Mouse (Mus musculus) liver, embryonic 15.5 days (tissue): ENCODE data around the gene Bcar1. TPM values are rescaled to one million over a fixed set of nuclear protein-coding genes. Genes with fewer than 3 reads are reported as not detected.

Experiments used
- ATAC-seq: fragments of 200-750 bp; cut with Nextera tagmentation; 2 replicates; pipeline ENCODE4 v1.8.0; 2017; ENCODE audit warnings: moderate number of reproducible peaks, mild to moderate bottlenecking, moderate library complexity; ENCODE audit not compliant: insufficient read depth
- H3K27ac ChIP-seq: fragments of 300-500 bp; sonication (generic); replicated peaks from 2 replicates; pipeline ENCODE4 v1.5.1; 2015; ENCODE audit warnings: mild to moderate bottlenecking, inconsistent platforms
- H3K27me3 ChIP-seq: fragments of 300-500 bp; sonication (generic); 2 replicates; pipeline ENCODE4 v1.6.1; 2015; ENCODE audit warnings: mild to moderate bottlenecking, inconsistent platforms
- H3K36me3 ChIP-seq: fragments of 300-500 bp; sonication (generic); replicated peaks from 2 replicates; pipeline ENCODE4 v1.6.1; 2015; ENCODE audit warnings: moderate library complexity, mild to moderate bottlenecking, inconsistent platforms
- H3K4me1 ChIP-seq: fragments of 300-500 bp; sonication (generic); replicated peaks from 2 replicates; pipeline ENCODE4 v1.6.1; 2015; ENCODE audit warnings: inconsistent platforms
- H3K4me2 ChIP-seq: fragments of 300-500 bp; sonication (generic); 2 replicates; pipeline ENCODE4 v1.6.1; 2015; ENCODE audit warnings: moderate library complexity, mild to moderate bottlenecking, inconsistent platforms
- H3K4me3 ChIP-seq: fragments of 300-500 bp; sonication (generic); replicated peaks from 2 replicates; pipeline ENCODE4 v1.5.1; 2015; ENCODE audit warnings: mild to moderate bottlenecking, inconsistent platforms
- H3K9ac ChIP-seq: fragments of 300-500 bp; sonication (generic); 2 replicates; pipeline ENCODE4 v1.6.1; 2015; ENCODE audit warnings: moderate library complexity, mild to moderate bottlenecking, inconsistent platforms
- H3K9me3 ChIP-seq: fragments of 300-500 bp; sonication (generic); replicated peaks from 2 replicates; pipeline ENCODE4 v1.6.1; 2016; ENCODE audit warnings: inconsistent platforms
- WGBS: fragments of 180-500 bp; shearing (Covaris S2); methylation state at CpG from one replicate; pipeline ENCODE4 v1.1.7; 2015; ENCODE audit warnings: mixed read lengths; ENCODE audit not compliant: insufficient replicate concordance; 5-methylcytosine and 5-hydroxymethylcytosine counted together
- microRNA-seq: library from miRNA; unstranded; fragments of <30 nt; microRNA quantifications from one replicate; pipeline ENCODE4, GENCODE M21; 2016
- polyA plus RNA-seq: library from polyadenylated mRNA; unstranded; fragments of >200 nt; fragmentation: Nextera tagmentation; extraction: Ambion mirVana; gene quantifications from 2 replicates; pipeline ENCODE4 v1.2.1, GENCODE M21; 2015

The Bcar1 gene
- polyA plus RNA-seq, 1 experiment from 2014 or later: 7.8 TPM

- Histone ChIP-seq H3K9me3 (0 out of 2 replicates have a peak, but pooled peaks cover 5% of the 10 kb centered on the region), H3K27ac (no peak overlapping the region), H3K27me3 (peaks cover 36% of the 10 kb centered on the region)
These were observed 64.8 kb downstream of the Bcar1 start for GRCm38 (mm10) chr8:111678848-111679247.

GRCm38 (mm10) chr8:111678111-111678510, 65.5 kb downstream of the Bcar1 start:
- WGBS: 5% methylated on average over 3 of the region's 3 CpGs
- Histone ChIP-seq H3K9me3 (0 out of 2 replicates have a peak, but pooled peaks cover 5% of the 10 kb centered on the region), H3K4me2 (no peak overlapping the region), H3K9ac (no peak overlapping the region), H3K4me3 (no peak overlapping the region), H3K36me3 (no peaks in the 10 kb centered on the region), H3K27me3 (peaks cover 36% of the 10 kb centered on the region), H3K4me1 (no peaks in the 10 kb centered on the region), H3K27ac (no peak overlapping the region)
- no peak for ATAC-seq

More at GRCm38 (mm10) chr8:111678848-111679247, 64.8 kb downstream of the Bcar1 start:
- Histone ChIP-seq H3K9ac (no peak overlapping the region), H3K36me3 (no peaks in the 10 kb centered on the region), H3K4me2 (no peak overlapping the region), H3K4me3 (no peak overlapping the region), H3K4me1 (no peaks in the 10 kb centered on the region)
- WGBS: 58% methylated on average over 7 of the region's 7 CpGs
- no peak for ATAC-seq

DNA sequence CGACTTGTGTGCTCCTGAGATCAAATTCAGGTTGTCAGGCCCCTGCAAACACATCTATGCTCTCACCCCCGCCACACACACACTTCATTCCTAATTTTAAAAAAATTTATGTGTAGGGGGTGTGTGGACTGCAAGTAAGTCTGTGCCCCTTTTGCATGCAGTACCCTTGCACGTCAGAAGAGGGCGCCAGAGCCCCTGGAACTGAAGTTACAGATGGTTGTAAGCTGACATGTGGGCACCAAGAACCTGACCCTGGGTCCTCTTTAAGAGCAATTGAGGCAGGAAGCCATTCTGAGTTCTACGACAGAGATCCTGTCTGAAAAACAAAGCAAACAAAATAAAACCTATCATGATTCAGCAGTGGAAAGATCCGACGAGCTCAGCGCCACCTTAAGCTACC, 67.4 kb downstream of the Bcar1 start:
- H3K9me3 ChIP-seq: 0 out of 2 replicates have a peak, but pooled peaks cover 5% of the 10 kb centered on the region
- H3K4me3 ChIP-seq: no peak overlapping the region
- 62% methylated on average over 8 of the region's 8 CpGs for WGBS
- no peak overlapping the region for H3K9ac ChIP-seq
- no peak for ATAC-seq
- H3K27ac ChIP-seq: no peak overlapping the region
- H3K4me2 ChIP-seq: no peak overlapping the region
- no peaks in the 10 kb centered on the region for H3K4me1 ChIP-seq
- H3K36me3 ChIP-seq: peaks cover 3% of the 10 kb centered on the region; the same call in 1 of the 2 replicates
- H3K27me3 ChIP-seq: peaks cover 26% of the 10 kb centered on the region

- 79% methylated on average over 2 of the region's 2 CpGs for WGBS
- ATAC-seq: no peak
- no peak overlapping the region for H3K27ac ChIP-seq
These were observed 76.9 kb downstream of the Bcar1 start for GRCm38 (mm10) chr8:111666751-111667150.

DNA sequence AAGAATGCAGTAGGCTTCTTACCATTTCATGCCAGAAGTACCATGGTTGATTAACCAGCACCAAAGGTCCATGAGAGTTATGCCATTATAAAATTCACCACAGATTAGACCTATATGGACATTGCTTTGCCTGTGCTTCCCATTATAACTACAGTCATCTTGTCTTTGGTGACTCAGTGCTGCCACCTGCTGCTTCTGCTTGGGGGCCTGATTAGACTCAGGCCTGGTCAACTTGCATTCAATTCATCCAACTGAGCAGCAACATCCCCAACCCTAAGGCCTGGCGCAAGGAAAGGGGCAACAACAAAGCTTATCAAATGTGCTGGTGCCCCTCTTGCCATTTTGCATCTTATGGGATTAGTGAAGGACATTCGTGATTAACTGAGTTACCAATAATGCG, 81.1 kb downstream of the Bcar1 start:
- ATAC-seq: no peak
- 64% methylated on average over 3 of the region's 3 CpGs for WGBS

More at GRCm38 (mm10) chr8:111666751-111667150, 76.9 kb downstream of the Bcar1 start:
- Histone ChIP-seq H3K27me3 (no peaks in the 10 kb centered on the region), H3K4me2 (no peak overlapping the region), H3K9me3 (no peaks in the 10 kb centered on the region), H3K4me1 (no peaks in the 10 kb centered on the region), H3K36me3 (peaks cover 40% of the 10 kb centered on the region), H3K4me3 (no peak overlapping the region), H3K9ac (no peak overlapping the region)

More for the DNA sequence above, 81.1 kb downstream of the Bcar1 start:
- Histone ChIP-seq H3K27ac (no peak overlapping the region), H3K9ac (no peak overlapping the region), H3K27me3 (no peaks in the 10 kb centered on the region), H3K4me1 (peaks cover 6% of the 10 kb centered on the region), H3K4me2 (no peak overlapping the region), H3K4me3 (no peak overlapping the region), H3K36me3 (peaks cover 12% of the 10 kb centered on the region; the same call in 1 of the 2 replicates), H3K9me3 (no peaks in the 10 kb centered on the region)

Small RNAs within 50 kb of the gene (microRNA-seq; reads per million reads assigned to microRNA genes)
- not detected for gene Mir7076

Other genes starting within 250 kb of the Bcar1 start
- gene Wdr59, start 221.7 kb downstream of the Bcar1 start, polyA plus RNA-seq: 1.6 and 1.7 TPM in 2 replicates
- gene Znrf1, start 207.7 kb downstream of the Bcar1 start, polyA plus RNA-seq: 6.6 and 8.6 TPM in 2 replicates
- gene Ldhd, start 113.4 kb downstream of the Bcar1 start, polyA plus RNA-seq: 0.22 and 0.31 TPM in 2 replicates
- 4.0 and 4.9 TPM in 2 replicates for gene Zfp1, start 100.4 kb downstream of the Bcar1 start, polyA plus RNA-seq
- 3.0 and 32.8 TPM in 2 replicates for gene Ctrb1, start 52.8 kb downstream of the Bcar1 start, polyA plus RNA-seq
- gene Cfdp1, start 110.5 kb upstream of the Bcar1 start, polyA plus RNA-seq: 64.2 and 72.5 TPM in 2 replicates
- gene Tmem170, start 132.9 kb upstream of the Bcar1 start, polyA plus RNA-seq: 3.6 and 4.4 TPM in 2 replicates
- 0.05 and 0.14 TPM in 2 replicates for gene Chst5, start 166.6 kb upstream of the Bcar1 start, polyA plus RNA-seq
- 1.9 and 2.1 TPM in 2 replicates for gene Tmem231, start 190.1 kb upstream of the Bcar1 start, polyA plus RNA-seq
- gene Gabarapl2, start 196.9 kb upstream of the Bcar1 start, polyA plus RNA-seq: 182 and 198 TPM in 2 replicates
- 2.8 and 3.7 TPM in 2 replicates for gene Adat1, start 248.5 kb upstream of the Bcar1 start, polyA plus RNA-seq